Mouse (Mus musculus) neural tube, embryonic 11.5 days (tissue): ENCODE results near the gene Nop53. TPM values are rescaled to one million over a fixed set of nuclear protein-coding genes. Genes with fewer than 3 reads are reported as not detected.

ENCODE experiments used
- ATAC-seq: fragments of 200-750 bp; cut with Nextera tagmentation; 2 replicates; pipeline ENCODE4 v1.8.0; 2017; ENCODE audit warnings: moderate number of reproducible peaks, mild to moderate bottlenecking, moderate TSS enrichment, moderate library complexity; ENCODE audit not compliant: insufficient read depth, low FRiP score, low TSS enrichment
- DNase-seq: peaks from one replicate; pipeline ENCODE4 v3.0.0-alpha.2; 2015; ENCODE audit warnings: low spot score
- H3K27ac ChIP-seq: fragments of 300-500 bp; sonication (generic); 2 replicates; pipeline ENCODE4 v1.5.1; 2014; ENCODE audit warnings: low read depth, mild to moderate bottlenecking, low read length
- H3K27me3 ChIP-seq: fragments of 300-500 bp; sonication (generic); 2 replicates; pipeline ENCODE4 v1.6.1; 2014; ENCODE audit warnings: mild to moderate bottlenecking, low read length, mixed read lengths; ENCODE audit not compliant: control insufficient read depth, insufficient read depth
- H3K36me3 ChIP-seq: fragments of 300-500 bp; sonication (generic); 2 replicates; pipeline ENCODE4 v1.6.1; 2014; ENCODE audit warnings: mild to moderate bottlenecking, low read length, moderate library complexity, mixed read lengths; ENCODE audit not compliant: control insufficient read depth, insufficient read depth
- H3K4me1 ChIP-seq: fragments of 300-500 bp; sonication (generic); 2 replicates; pipeline ENCODE4 v1.6.1; 2014; ENCODE audit warnings: low read length, mixed read lengths; ENCODE audit not compliant: control insufficient read depth, insufficient read depth
- H3K4me2 ChIP-seq: fragments of 300-500 bp; sonication (generic); 2 replicates; pipeline ENCODE4 v1.6.1; 2014; ENCODE audit warnings: low read depth, mild to moderate bottlenecking, moderate library complexity
- H3K4me3 ChIP-seq: fragments of 300-500 bp; sonication (generic); 2 replicates; pipeline ENCODE4 v1.5.1; 2014; ENCODE audit warnings: low read depth, low read length
- H3K9ac ChIP-seq: fragments of 300-500 bp; sonication (generic); 2 replicates; pipeline ENCODE4 v1.6.1; 2014; ENCODE audit warnings: mild to moderate bottlenecking, low read length
- H3K9me3 ChIP-seq: fragments of 300-500 bp; sonication (generic); 2 replicates; pipeline ENCODE4 v1.6.1; 2016; ENCODE audit warnings: low read length; ENCODE audit not compliant: control insufficient read depth
- WGBS: fragments of 180-500 bp; shearing (Covaris S2); extraction: QIAGEN DNeasy Blood & Tissue Kit; methylation state at CpG from one replicate; pipeline ENCODE4 v1.1.7; 2014; 5-methylcytosine and 5-hydroxymethylcytosine counted together
- polyA plus RNA-seq: library from polyadenylated mRNA; unstranded; fragments of >200 nt; fragmentation: Nextera tagmentation; extraction: Ambion mirVana; gene quantifications from 2 replicates; pipeline ENCODE4 v1.2.1, GENCODE M21; 2014

Nop53 gene
- 176 and 182 TPM in 2 replicates for polyA plus RNA-seq

DNA sequence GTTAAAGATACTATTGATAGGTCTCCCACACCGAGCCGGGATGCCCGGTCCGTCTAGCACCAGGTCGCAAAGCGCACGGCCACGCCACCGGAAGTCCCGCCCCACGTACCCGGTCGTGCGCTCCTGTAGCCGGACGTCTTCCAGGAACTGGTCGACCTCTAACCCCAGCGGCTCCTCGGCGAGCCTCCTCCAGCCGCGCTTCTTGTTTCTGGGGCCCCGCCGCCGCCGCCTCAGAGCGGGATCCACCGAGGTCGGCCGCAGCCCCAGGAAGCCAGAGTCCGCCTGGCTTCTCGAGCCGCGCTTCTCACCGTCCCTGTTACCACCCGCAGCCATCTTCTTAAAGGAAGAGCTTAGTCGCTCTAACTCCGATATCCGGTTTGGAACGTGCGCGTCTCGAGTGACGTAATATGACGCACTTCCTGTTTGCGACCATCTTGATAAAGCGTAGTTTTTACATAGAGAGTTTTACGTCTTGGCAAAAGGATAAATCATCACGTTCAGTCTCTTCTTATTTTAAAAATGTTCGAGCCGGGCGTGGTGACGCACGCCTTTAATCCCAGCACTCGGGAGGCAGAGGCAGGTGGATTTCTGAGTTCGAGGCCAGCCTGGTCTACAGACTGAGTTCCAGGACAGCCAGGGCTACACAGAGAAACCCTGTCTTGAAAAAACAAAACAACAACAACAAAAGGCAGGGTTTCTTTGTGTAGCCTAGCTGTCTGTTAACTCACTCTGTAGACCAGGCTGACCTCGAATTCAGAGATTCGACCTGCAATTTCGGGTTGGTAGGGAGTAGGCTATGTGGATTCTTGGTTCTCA lies at the start of gene Nop53:
TSS of gene Nop53 (minus strand) at position 354 of the 816 bp plus-strand sequence.
- Histone ChIP-seq H3K9me3 (no peaks in the 10 kb centered on the region), H3K4me3 (peak within 1 kb of the TSS; percentile 70), H3K36me3 (peaks cover 13% of the 10 kb centered on the region), H3K27ac (peak within 1 kb of the TSS; percentile 87), H3K4me2 (peak within 1 kb of the TSS; percentile 90), H3K9ac (peak within 1 kb of the TSS; percentile 75), H3K4me1 (peaks cover 12% of the 10 kb centered on the region), H3K27me3 (no peaks in the 10 kb centered on the region)
- peak; percentile 96 for ATAC-seq
- DNase-seq, result peak; percentile 93
- WGBS, result 2% methylated on average over 59 of the region's 59 CpGs

- Histone ChIP-seq H3K27me3 (no peaks in the 10 kb centered on the region), H3K9ac (no peak overlapping the region), H3K4me2 (no peak overlapping the region), H3K4me1 (no peaks in the 10 kb centered on the region), H3K36me3 (peaks cover 13% of the 10 kb centered on the region), H3K4me3 (no peak overlapping the region), H3K9me3 (no peaks in the 10 kb centered on the region), H3K27ac (no peak overlapping the region)
- no peak for ATAC-seq
- no peak for DNase-seq
- WGBS, result 94% methylated on average over 4 of the region's 4 CpGs
Measured at GRCm38 (mm10) chr7:15993789-15994188, 47.9 kb upstream of the Nop53 start.

- no peak overlapping the region for H3K9ac ChIP-seq
- H3K4me1 ChIP-seq, result no peaks in the 10 kb centered on the region
- ATAC-seq (no peak), DNase-seq (no peak)
- WGBS, result 96% methylated on average over 3 of the region's 3 CpGs
- peaks cover 20% of the 10 kb centered on the region for H3K36me3 ChIP-seq
- H3K27me3 ChIP-seq, result no peaks in the 10 kb centered on the region
- no peak overlapping the region for H3K27ac ChIP-seq
- H3K9me3 ChIP-seq, result no peaks in the 10 kb centered on the region
- no peak overlapping the region for H3K4me3 ChIP-seq
- H3K4me2 ChIP-seq, result no peak overlapping the region
Measured at GRCm38 (mm10) chr7:15993152-15993551, 47.3 kb upstream of the Nop53 start.

- Histone ChIP-seq H3K4me3 (no peak overlapping the region), H3K36me3 (peaks cover 33% of the 10 kb centered on the region), H3K27me3 (no peaks in the 10 kb centered on the region)
Measured at GRCm38 (mm10) chr7:15991764-15992163, 45.9 kb upstream of the Nop53 start.

DNA sequence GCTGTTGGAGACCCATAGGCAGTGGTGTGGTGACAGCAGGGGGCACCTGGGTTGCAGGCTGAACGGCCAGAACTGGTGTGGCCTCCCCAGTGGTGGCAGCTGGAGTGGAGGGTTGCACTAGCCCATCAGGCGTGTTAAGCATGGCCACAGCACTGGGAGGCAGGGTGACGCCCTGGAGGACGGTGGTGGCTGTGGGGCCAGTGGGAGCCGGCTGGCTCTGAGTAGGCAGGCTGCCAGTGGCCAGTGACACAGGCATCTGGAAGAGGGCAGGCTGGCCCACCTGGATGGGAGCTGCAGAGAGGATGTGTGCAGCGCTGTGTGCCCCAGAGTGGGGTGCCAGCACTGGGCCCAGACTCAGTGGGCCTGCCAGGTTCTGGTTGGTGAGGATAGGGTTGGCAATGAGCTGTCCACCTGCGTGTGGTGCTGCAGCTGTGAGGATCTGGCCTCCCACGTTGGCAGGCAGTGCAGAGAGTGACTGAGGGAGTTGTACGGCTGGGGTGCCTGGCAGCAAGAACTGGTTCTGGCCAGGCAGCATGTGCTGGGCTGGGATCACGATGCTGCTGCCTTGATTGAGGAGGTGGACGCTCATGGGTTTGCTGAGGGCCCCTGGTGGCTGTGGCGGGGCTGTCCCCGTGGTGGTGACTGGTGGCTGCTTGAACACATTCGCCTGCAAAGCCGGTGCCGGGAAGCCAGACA lies 41.9 kb upstream of the Nop53 start:
- peaks cover 28% of the 10 kb centered on the region for H3K36me3 ChIP-seq

More at GRCm38 (mm10) chr7:15991764-15992163, 45.9 kb upstream of the Nop53 start:
- H3K4me1 ChIP-seq, result no peaks in the 10 kb centered on the region
- no peak overlapping the region for H3K4me2 ChIP-seq
- no peaks in the 10 kb centered on the region for H3K9me3 ChIP-seq
- H3K27ac ChIP-seq, result no peak overlapping the region
- DNase-seq (no peak), ATAC-seq (no peak)
- no peak overlapping the region for H3K9ac ChIP-seq
- WGBS, result 95% methylated on average over 3 of the region's 3 CpGs

GRCm38 (mm10) chr7:15982729-15983407 lies 37.0 kb upstream of the Nop53 start:
- H3K27me3 ChIP-seq, result no peaks in the 10 kb centered on the region
- 53% methylated on average over 4 of the region's 4 CpGs for WGBS
- no peak overlapping the region for H3K4me2 ChIP-seq
- ATAC-seq (no peak), DNase-seq (no peak)
- no peak overlapping the region for H3K4me3 ChIP-seq
- H3K4me1 ChIP-seq, result no peaks in the 10 kb centered on the region
- H3K9me3 ChIP-seq, result no peaks in the 10 kb centered on the region
- H3K36me3 ChIP-seq, result peaks cover 25% of the 10 kb centered on the region
- no peak overlapping the region for H3K9ac ChIP-seq
- no peak overlapping the region for H3K27ac ChIP-seq

More for the DNA sequence above, 41.9 kb upstream of the Nop53 start:
- H3K27me3 ChIP-seq, result no peaks in the 10 kb centered on the region
- no peaks in the 10 kb centered on the region for H3K4me1 ChIP-seq
- ATAC-seq, result no peak; the same call in 1 of the 2 replicates
- WGBS, result 94% methylated on average over 16 of the region's 16 CpGs
- DNase-seq, result no peak
- no peak overlapping the region for H3K4me3 ChIP-seq
- H3K9me3 ChIP-seq, result no peaks in the 10 kb centered on the region
- no peak overlapping the region for H3K27ac ChIP-seq
- no peak overlapping the region for H3K9ac ChIP-seq
- no peak overlapping the region for H3K4me2 ChIP-seq

GRCm38 (mm10) chr7:15981538-15981937 lies 35.7 kb upstream of the Nop53 start:
- WGBS, result 85% methylated on average over 4 of the region's 4 CpGs
- Histone ChIP-seq H3K27me3 (no peaks in the 10 kb centered on the region), H3K27ac (no peak overlapping the region), H3K4me1 (no peaks in the 10 kb centered on the region), H3K9me3 (no peaks in the 10 kb centered on the region), H3K36me3 (peaks cover 13% of the 10 kb centered on the region), H3K4me3 (no peak overlapping the region), H3K4me2 (no peak overlapping the region), H3K9ac (no peak overlapping the region)
- DNase-seq, result no peak
- no peak for ATAC-seq

GRCm38 (mm10) chr7:15980246-15980645 lies 34.4 kb upstream of the Nop53 start:
- Histone ChIP-seq H3K4me3 (no peak overlapping the region), H3K27ac (no peak overlapping the region), H3K9me3 (no peaks in the 10 kb centered on the region), H3K4me2 (no peak overlapping the region), H3K4me1 (no peaks in the 10 kb centered on the region), H3K27me3 (no peaks in the 10 kb centered on the region), H3K9ac (no peak overlapping the region), H3K36me3 (peaks cover 17% of the 10 kb centered on the region)
- 87% methylated on average over 8 of the region's 8 CpGs for WGBS
- no peak for ATAC-seq
- DNase-seq, result no peak
